Mouse (Mus musculus): ENCODE measurements around the gene Gm10310. TPM values are rescaled to one million over a fixed set of nuclear protein-coding genes. Genes with fewer than 3 reads are reported as not detected.

Gm10310 gene
- polyA plus RNA-seq (2012; rRNA removed) = not detected in 2 replicates

DNA sequence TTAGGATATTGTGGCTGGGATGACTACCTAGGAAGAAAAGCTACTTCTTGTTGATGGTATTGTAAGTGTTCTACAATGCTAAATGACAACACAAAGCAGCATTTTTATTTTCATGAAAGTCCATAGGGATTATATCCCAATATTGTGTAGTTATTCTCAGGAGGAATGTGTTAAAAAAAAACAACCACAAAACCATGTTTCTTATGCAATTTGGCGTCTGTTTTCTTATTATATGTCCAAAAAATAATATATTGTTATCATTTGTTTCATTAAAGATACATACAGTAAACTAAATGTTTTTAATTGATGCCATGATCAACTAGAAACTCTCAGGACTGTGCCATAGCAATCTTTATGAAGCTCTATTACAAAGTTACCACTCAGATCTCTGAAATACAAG, at the start of gene Gm10310:
TSS of gene Gm10310 (minus strand) at position 101 of the 400 bp plus-strand sequence.

DNA sequence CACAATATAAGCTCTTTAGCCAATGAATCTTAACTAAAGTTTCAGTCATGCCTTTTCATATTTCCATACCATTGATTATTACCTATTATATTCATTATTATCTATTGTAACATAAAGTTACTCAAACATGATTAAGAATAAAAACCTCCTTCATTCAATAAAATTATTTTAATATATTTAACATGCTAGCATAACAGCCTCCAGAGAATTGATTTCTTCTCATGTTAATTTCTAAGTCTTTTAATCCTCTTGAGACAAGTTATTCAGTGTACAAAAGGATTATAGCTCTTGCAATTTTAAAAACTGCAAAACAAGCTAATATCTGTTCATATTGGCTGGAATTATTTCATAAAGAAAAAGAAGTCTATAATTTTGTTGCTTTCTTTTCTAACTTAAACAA, 45.2 kb upstream of the Gm10310 start, which contains the start of gene Olfr821:
TSS of gene Olfr821 (plus strand) at position 301 of the 400 bp plus-strand sequence.

DNA sequence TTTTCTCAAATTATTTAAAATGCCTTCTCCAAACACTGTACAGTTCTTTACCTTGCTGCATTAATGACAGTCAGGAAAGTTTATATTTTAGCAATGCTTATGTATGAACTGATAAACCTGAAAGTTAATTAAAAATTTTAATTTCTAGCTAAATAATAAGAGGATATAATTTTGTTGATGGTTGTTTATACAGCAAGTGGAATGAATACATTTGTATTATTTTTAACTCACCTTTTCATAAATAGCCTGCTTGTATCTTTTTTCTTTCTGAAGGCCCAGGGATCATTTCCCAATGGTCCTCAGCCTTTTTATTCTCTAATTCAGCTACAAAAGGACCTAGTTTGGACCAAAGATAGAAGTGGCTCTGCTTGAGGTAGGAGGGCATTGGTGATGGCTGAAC, 27.5 kb upstream of the Gm10310 start, which contains the start of gene Olfr820:
TSS of gene Olfr820 (plus strand) at position 301 of the 400 bp plus-strand sequence.

DNA sequence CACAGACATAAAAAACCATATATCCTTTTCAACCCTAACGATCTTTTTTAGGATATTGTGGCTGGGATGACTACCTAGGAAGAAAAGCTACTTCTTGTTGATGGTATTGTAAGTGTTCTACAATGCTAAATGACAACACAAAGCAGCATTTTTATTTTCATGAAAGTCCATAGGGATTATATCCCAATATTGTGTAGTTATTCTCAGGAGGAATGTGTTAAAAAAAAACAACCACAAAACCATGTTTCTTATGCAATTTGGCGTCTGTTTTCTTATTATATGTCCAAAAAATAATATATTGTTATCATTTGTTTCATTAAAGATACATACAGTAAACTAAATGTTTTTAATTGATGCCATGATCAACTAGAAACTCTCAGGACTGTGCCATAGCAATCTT, 8.8 kb downstream of the Gm10310 start, which contains the start of gene Olfr247:
TSS of gene Olfr247 (minus strand) at position 101 of the 400 bp plus-strand sequence.

DNA sequence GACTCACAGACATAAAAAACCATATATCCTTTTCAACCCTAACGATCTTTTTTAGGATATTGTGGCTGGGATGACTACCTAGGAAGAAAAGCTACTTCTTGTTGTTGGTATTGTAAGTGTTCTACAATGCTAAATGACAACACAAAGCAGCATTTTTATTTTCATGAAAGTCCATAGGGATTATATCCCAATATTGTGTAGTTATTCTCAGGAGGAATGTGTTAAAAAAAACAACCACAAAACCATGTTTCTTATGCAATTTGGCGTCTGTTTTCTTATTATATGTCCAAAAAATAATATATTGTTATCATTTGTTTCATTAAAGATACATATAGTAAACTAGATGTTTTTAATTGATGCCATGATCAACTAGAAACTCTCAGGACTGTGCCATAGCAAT, 17.7 kb downstream of the Gm10310 start, which contains the start of gene Olfr819:
TSS of gene Olfr819 (minus strand) at position 101 of the 400 bp plus-strand sequence.

DNA sequence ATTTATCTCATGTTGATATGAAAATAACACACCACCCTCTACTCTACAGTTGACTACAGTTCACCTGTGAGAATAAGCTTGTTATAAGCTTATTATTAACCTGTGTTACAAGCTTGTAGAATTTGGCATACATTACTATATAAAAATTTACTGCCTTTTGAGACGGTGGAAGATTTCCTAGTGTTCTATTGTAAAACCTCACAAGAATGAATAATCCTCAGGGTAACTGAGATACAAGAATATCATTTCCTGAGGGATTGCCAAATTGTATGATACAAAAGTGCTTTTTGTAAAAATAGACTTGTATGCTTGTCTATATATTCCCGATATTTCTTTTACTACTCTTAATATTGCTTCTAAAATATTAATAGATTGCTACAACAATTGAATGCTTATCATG, 35.9 kb downstream of the Gm10310 start, which contains the start of gene Olfr818:
TSS of gene Olfr818 (minus strand) at position 101 of the 400 bp plus-strand sequence.

Other genes starting within 250 kb of the Gm10310 start
- gene Olfr806, start 243.1 kb downstream of the Gm10310 start, polyA plus RNA-seq (2012; rRNA removed) = not detected in 2 replicates
- gene Olfr807, start 227.3 kb downstream of the Gm10310 start, polyA plus RNA-seq (2012; rRNA removed) = not detected in 2 replicates
- gene Olfr808, start 219.6 kb downstream of the Gm10310 start, polyA plus RNA-seq (2012; rRNA removed) = not detected in 2 replicates
- gene Olfr809, start 210.4 kb downstream of the Gm10310 start, polyA plus RNA-seq (2012; rRNA removed) = not detected in 2 replicates
- not detected in 2 replicates for gene Olfr810, start 190.1 kb downstream of the Gm10310 start, polyA plus RNA-seq (2012; rRNA removed)
- gene Olfr811, start 180.7 kb downstream of the Gm10310 start, polyA plus RNA-seq (2012; rRNA removed) = not detected in 2 replicates
- not detected in 2 replicates for gene Olfr812, start 139.0 kb downstream of the Gm10310 start, polyA plus RNA-seq (2012; rRNA removed)
- gene Olfr813, start 129.7 kb downstream of the Gm10310 start, polyA plus RNA-seq (2012; rRNA removed) = not detected in 2 replicates
- gene Olfr814, start 105.2 kb downstream of the Gm10310 start, polyA plus RNA-seq (2012; rRNA removed) = not detected in 2 replicates
- gene Olfr815, start 79.2 kb downstream of the Gm10310 start, polyA plus RNA-seq (2012; rRNA removed) = not detected in 2 replicates
- not detected in 2 replicates for gene Olfr816, start 69.5 kb downstream of the Gm10310 start, polyA plus RNA-seq (2012; rRNA removed)
- not detected in 2 replicates for gene Olfr818, start 36.0 kb downstream of the Gm10310 start, polyA plus RNA-seq (2012; rRNA removed)
- gene Olfr819, start 17.8 kb downstream of the Gm10310 start, polyA plus RNA-seq (2012; rRNA removed) = not detected in 2 replicates
- not detected in 2 replicates for gene Olfr247, start 8.9 kb downstream of the Gm10310 start, polyA plus RNA-seq (2012; rRNA removed)
- gene Olfr820, start 27.6 kb upstream of the Gm10310 start, polyA plus RNA-seq (2012; rRNA removed) = not detected in 2 replicates
- not detected in 2 replicates for gene Olfr821, start 45.3 kb upstream of the Gm10310 start, polyA plus RNA-seq (2012; rRNA removed)
- gene Olfr822, start 86.1 kb upstream of the Gm10310 start, polyA plus RNA-seq (2012; rRNA removed) = not detected in 2 replicates
- gene Olfr823, start 130.3 kb upstream of the Gm10310 start, polyA plus RNA-seq (2012; rRNA removed) = not detected in 2 replicates
- not detected in 2 replicates for gene Olfr824, start 144.9 kb upstream of the Gm10310 start, polyA plus RNA-seq (2012; rRNA removed)
- gene Olfr825, start 181.7 kb upstream of the Gm10310 start, polyA plus RNA-seq (2012; rRNA removed) = not detected in 2 replicates
- not detected in 2 replicates for gene Olfr826, start 199.1 kb upstream of the Gm10310 start, polyA plus RNA-seq (2012; rRNA removed)
- gene Olfr827, start 229.3 kb upstream of the Gm10310 start, polyA plus RNA-seq (2012; rRNA removed) = not detected in 2 replicates